Mouse (Mus musculus): ENCODE measurements around the gene Lrrc52. TPM values are rescaled to one million over a fixed set of nuclear protein-coding genes. Genes with fewer than 3 reads are reported as not detected.

Lrrc52 gene
- total RNA-seq, 2 experiments from 2014 or later: 2.0 to 2.5 TPM

DNA sequence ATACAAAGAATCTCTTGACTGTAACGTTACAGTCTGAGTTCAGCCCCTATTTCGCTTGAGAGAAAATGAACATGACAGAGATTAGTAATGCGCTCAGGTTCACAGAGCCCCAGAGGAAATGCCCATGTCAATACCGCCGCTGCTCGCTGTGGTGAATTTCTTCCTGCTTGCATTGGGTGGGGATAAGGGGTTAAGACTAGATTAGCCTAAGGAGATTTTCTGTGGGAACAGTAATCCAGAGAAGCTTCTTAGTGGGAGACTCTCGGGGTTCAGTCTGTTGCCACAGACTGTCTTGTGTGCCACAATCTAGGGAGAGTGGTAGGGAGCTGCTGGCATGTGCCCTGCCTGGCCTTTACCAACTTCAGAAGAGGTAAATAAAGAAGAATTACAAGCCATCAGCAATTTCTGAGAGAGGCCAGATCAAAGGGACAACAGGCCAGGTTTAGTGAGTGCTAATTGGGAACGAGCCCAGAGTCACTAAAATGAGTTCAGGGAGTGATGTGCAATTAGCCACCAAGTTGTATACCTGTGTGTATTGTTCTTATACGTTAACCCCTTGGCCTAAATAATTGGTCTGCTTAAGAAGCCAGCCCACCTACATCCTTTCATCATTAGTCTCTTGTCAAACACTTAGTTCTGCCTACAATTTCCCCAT, 28.2 kb downstream of the Lrrc52 start:
- intact Hi-C loops (cut with DNase I): no loop called here
- DNase-seq: no peak

DNA sequence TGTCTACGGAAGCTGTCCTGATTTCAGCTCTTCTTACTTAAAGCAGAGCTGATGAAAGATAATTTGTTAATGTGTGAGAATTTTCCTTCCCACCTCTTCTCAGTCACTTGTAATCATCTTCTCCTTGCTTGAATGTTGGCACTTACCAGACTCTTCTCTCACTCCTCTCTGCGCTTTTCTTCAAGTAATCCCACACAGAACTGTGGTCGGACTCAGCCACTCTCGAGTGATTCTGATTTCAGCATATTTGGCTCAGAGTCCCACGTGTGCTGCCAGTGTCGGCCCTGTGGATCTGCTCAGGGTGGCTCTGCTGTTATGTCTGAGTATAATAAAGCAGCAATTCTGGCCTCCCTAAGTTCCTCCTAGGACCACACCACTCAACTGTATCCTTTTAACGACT, 29.5 kb downstream of the Lrrc52 start:
- intact Hi-C loops (cut with DNase I): no loop called here

DNA sequence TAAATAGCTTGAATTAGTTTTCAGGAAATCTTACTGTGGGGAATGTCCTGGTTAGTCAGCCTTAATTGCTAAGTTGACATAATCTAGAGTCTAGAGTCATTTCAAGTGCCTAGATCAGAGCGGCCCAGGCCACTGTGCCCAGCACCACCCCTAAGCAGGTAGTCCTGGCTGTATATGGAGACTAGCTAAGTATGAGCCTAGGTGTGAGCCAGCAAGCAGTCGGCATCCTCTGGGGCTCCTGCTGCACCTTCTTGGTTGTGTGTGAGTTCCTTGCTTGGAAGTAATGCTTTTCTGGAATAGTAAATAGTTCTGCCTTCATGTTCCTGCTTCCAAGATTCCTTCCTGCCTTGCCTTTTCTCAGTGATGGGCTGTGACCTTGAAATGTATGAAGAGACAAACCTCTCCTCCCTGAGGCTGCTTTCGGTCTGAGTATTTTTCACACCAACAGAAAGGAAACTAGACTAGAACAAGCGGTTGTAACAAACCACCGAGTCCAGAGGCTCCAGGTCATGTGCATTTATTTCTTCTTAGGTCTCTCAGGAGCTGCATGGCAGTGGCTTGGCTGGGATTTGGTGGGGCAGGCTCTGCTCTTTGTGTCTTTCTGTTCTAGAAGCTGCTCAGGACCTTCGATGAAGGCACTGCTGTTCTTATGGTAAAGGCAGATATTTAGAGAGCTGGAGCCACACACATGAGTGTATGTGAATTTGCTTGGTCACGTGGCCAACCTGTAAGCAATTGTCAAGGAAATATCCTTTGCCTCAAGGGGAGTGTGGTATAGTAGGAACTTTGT, 30.2 kb downstream of the Lrrc52 start:
- no peak for DNase-seq
- intact Hi-C loops (cut with DNase I): no loop called here

More for the DNA sequence above, 29.5 kb downstream of the Lrrc52 start:
- no peak for DNase-seq

DNA sequence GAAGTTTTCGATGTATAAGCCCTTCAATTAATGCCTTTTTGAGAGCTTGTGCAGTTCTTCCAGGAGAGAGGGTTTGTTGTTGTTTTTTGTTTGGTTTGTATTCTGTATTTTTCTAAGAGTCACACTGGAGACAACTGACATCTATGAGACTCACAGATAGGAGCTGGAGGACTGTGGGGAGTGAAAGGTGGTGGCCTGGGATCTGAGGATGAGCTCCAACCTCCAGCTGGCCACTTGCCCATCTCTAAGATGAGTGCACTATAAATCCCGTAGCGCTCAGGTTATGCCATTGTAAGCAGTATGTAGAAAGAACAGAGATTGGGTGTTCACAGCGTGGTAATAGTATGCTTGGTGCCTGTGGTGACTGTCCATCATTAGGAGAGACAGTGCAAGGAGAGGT, 31.6 kb downstream of the Lrrc52 start:
- no peak for DNase-seq
- intact Hi-C loops (cut with DNase I): no loop called here

DNA sequence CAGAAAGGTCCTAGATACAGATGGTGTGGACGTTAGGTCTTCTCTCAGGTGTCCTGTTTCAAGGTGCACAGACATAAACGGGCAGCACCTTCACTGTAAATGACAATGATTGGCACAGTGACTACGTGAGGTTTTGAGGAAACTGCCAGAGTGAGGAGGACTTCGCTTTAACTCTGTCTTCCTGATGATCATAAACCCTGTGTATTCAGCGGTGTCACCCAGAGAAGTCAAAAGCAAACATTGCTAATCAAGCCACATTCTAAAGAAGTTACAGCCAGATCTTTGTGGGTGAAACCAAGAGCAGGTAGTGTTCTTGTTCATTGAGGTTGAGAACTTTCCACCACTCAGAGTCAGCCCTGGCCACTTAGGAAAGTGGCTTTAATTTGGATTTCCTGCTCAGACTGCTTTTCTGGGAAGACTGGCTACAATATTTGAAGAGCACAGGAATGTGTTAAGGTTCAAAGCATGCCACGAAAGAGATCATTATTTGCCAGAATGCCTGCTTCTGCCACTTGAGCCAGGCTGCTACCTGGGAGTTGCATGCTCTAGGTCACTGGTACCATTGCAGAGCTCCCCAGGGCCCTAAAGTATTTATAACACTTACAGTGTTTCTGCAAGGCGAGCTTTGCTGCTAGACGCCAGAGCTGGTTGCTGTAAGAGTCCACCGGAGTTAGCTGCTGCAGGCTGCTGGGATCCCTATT, 35.5 kb downstream of the Lrrc52 start:
- intact Hi-C loops (cut with DNase I): no loop called here
- no peak for DNase-seq

DNA sequence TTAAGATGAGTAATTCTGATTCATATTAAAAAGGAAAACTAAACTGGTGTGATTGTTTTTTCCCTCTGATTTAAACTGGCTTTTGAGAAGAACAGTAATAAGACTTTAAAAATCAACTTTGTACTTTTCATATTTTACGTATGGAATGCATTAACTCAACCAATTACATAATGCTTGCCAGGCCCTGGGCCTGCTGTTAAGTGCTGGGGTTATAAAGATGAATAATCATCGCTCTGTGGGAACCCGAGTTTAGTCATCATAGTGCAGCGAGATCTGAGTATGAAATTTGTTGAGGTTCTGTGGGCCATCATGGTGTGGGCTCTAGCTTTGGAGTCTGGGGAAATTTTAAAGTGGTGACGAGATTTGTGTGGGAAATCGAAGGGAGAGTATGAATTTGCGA, 39.9 kb downstream of the Lrrc52 start:
- intact Hi-C loops (cut with DNase I): no loop called here
- no peak for DNase-seq

DNA sequence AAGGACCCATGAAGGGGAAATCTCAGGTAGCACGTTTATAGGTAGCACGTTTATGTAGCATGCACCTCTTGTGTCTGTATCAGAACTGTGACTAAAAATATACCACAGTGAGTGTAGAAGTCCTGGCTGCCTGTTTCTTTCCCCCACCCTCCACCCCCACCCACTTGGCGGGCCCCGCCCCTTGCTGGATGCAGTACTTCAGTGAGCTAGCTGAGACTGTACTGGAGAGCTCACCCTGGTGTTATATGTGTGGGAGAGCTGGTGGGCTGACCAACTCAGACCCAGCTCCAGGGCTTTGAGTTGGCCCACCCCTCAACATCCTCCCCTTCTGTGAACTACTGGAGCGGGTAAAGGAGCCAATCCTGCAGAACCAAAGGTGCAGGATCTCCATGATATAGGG, 41.0 kb downstream of the Lrrc52 start:
- DNase-seq: peak; percentile 22
- intact Hi-C loops (cut with DNase I): no loop called here

DNA sequence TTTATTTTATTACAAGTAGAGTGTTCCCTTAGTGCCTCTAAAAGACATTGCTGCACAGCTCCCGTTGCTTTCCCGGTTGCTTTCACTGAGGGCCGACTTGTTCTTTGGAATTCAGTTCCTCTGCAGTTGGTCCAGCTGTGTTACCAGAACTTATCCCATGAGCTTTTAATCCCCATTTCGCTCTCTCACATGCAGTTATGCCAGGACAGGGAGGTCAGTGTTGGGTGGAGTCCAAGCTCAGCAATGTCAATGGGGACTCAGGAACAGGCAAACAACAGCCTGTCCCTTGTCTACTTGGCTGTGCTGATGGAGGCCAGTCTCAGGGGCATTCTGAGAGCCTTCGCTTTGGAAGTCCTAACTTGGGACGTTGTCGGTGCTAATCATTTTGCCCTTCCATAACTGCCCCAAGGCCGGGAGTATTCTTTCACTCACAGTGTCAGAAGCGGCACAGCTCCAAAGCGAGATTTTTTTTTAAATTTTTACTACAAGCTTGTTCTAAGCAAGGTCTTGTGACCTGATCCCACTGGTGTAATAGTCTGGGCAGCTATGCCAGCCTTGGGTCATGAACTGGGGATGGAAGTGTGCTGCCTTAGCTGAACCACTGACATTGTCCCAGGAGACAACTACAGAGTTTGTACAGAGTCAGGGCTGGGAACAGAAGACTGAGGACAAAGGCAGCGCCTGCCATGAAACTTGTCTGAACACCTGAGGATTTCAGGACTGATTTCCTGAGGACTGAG, 43.9 kb downstream of the Lrrc52 start:
- DNase-seq: peak; percentile 53 to 70
- intact Hi-C loops (cut with DNase I): no loop called here

DNA sequence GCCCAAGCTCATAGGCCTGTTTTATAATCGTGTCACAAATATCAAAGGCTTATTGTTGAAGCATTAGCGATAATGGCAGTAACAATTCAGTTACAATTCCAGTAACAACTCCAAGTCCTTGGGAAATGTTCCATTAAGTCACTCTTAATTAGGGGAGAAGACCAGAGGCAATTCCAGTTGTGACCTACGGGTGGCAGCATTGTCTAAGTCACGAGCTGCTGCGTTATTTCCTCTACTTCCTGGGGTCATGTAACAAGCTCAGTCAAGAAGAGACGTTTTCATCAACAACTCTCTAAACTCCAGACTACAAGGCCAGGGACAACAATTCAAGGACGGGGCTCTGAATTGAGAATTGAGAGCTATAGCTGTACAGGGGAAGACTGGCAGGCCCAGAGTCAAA, 51.7 kb downstream of the Lrrc52 start:
- peak; percentile 76 to 86 for DNase-seq
- intact Hi-C loops (cut with DNase I): loop anchor here (2.0 to 10.0 kb wide), 4 partner anchors 222 to 480 kb away; no protein-coding TSS in a partner anchor

DNA sequence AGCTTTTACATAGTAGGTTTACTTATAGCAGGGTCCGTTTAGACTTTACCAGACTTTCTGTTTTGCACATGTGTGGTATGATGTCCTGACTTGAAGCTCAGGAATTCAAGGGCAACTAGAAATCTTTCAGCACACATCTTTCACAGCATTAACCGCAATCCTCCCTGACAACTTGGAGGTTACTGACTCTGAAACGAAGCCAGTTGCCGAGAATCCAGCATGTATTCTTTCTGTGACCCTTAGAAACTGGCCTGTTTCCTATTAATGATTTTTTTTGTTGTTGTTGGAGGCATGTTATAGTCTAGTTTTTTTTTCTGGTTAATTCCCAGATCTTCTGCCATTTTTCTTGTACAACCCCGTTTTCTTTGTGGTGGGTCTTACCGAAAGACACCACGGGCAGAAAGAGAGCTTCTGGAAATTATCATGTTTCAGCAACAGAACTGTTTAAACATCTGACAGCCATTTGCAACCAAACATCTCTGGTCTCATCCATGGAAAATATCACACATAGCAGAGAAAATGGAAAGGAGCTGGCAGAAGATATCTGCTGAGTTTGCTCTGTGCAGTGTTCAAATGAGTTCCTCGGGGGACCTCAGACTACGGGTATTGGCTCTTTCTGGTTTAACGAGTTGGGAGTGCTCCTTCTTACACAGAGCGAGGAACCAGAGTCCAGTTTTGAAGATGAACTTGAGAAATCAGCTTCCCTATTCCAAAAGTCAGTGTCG, 54.4 kb downstream of the Lrrc52 start:
- DNase-seq: no peak
- intact Hi-C loops (cut with DNase I): loop anchor here (10.0 kb wide), 1 partner anchor 483 kb away; no protein-coding TSS in a partner anchor

DNA sequence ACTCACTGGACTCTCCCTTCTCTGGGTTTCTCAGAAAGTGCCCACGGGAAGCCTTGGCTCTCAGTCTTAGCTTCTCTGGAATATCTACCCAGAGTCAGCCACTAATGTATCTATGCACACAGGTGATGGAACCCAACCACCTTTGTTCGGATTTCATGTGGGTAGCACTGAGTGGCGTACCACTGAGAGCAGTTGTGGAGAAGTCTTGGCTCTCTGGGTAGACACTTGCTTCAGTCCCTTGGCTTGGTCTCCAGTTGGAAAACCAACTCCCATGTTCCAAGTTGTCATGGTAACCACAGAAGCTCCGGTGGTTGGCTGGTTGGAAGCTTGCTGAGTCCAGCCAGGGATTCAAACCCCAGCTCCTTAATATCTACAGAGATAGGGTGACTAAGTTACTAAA, 57.0 kb downstream of the Lrrc52 start:
- intact Hi-C loops (cut with DNase I): no loop called here
- no peak for DNase-seq

DNA sequence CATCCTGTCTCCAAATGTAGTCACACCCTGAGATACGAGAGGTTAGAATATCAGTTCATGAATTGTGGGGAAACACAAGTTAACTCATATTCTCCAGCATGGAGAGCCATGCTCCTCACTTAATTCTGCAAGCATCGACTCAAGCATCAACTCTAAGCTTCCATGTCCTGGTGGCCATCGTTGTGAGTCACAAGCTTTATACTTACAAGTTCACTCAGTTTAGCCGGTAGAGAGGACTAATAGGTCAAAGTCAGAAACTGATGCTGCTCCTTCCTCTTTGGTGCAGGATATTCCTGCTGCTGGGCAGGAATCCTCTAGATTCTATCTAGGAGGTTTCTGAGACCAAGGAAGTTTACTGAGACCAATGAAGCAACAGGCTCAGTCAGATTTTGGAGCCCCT, 61.3 kb downstream of the Lrrc52 start:
- intact Hi-C loops (cut with DNase I): no loop called here
- no peak for DNase-seq

Other genes starting within 250 kb of the Lrrc52 start
- 10 to 100 TPM; 47.3 to 54.5 TPM for gene Uck2, start 181.5 kb downstream of the Lrrc52 start, total RNA-seq (2021)
- 10 to 100 TPM; 80.6 to 86.5 TPM for gene Tmco1, start 158.4 kb downstream of the Lrrc52 start, total RNA-seq (2021)
- gene Aldh9a1, start 116.8 kb downstream of the Lrrc52 start, total RNA-seq (2021): 10 to 100 TPM; 25.0 to 30.4 TPM
- 100 to 1,000 TPM; 217 to 220 TPM for gene Mgst3, start 72.9 kb downstream of the Lrrc52 start, total RNA-seq (2021)
- 10 to 100 TPM; 45.9 to 46.8 TPM for gene Rxrg, start 131.6 kb upstream of the Lrrc52 start, total RNA-seq (2021)
- not detected for gene Lmx1a, start 222.5 kb upstream of the Lrrc52 start, total RNA-seq (2021)

All from heart, postnatal 14 days (tissue).